Mouse (Mus musculus) forelimb bud, embryonic 11.5 days (tissue): ENCODE data around the gene Myf5.

Experiments
- DNase-seq: peaks from one replicate; pipeline ENCODE4 v3.0.0-alpha.2; 2012; ENCODE audit warnings: low read depth, low spot score

The Myf5 gene

GRCm38 (mm10) chr10:107485870-107486269 lies at the start of gene Myf5:
Gene Myf5 (minus strand): TSS chr10:107486134.
- DNase-seq, result no peak

GRCm38 (mm10) chr10:107528758-107529157 lies 42.8 kb upstream of the Myf5 start:
- no peak for DNase-seq

- DNase-seq, result no peak
Measured at GRCm38 (mm10) chr10:107519216-107519615, 33.3 kb upstream of the Myf5 start.

- no peak for DNase-seq
Measured at GRCm38 (mm10) chr10:107516641-107517040, 30.7 kb upstream of the Myf5 start.

- DNase-seq, result no peak
Measured at GRCm38 (mm10) chr10:107514735-107515134, 28.8 kb upstream of the Myf5 start.

- DNase-seq, result no peak
Measured at GRCm38 (mm10) chr10:107506397-107506796, 20.5 kb upstream of the Myf5 start.

- no peak for DNase-seq
Measured at GRCm38 (mm10) chr10:107503430-107503829, 17.5 kb upstream of the Myf5 start.

GRCm38 (mm10) chr10:107502193-107502592 lies 16.3 kb upstream of the Myf5 start:
- DNase-seq, result no peak

GRCm38 (mm10) chr10:107499656-107500055 lies 13.7 kb upstream of the Myf5 start:
- no peak for DNase-seq

- DNase-seq, result no peak
Measured at GRCm38 (mm10) chr10:107496402-107496801, 10.5 kb upstream of the Myf5 start.

- no peak for DNase-seq
Measured at GRCm38 (mm10) chr10:107494568-107494967, 8.6 kb upstream of the Myf5 start, which contains the start of gene Myf6. Gene Myf6 (minus strand): TSS chr10:107494737.

GRCm38 (mm10) chr10:107493580-107494474 lies 7.9 kb upstream of the Myf5 start:
- no peak for DNase-seq

- DNase-seq, result no peak
Measured at GRCm38 (mm10) chr10:107492867-107493579, 7.1 kb upstream of the Myf5 start.

GRCm38 (mm10) chr10:107488654-107489315 lies 2.9 kb upstream of the Myf5 start:
- DNase-seq, result no peak

- DNase-seq, result no peak
Measured at GRCm38 (mm10) chr10:107486770-107487169, 836 bp upstream of the Myf5 start.

- no peak for DNase-seq
Measured at GRCm38 (mm10) chr10:107484050-107484449, 1.9 kb downstream of the Myf5 start.

GRCm38 (mm10) chr10:107473497-107473896 lies 12.4 kb downstream of the Myf5 start:
- DNase-seq, result no peak

GRCm38 (mm10) chr10:107471712-107472111 lies 14.2 kb downstream of the Myf5 start:
- DNase-seq, result no peak

- DNase-seq, result no peak
Measured at GRCm38 (mm10) chr10:107467819-107468218, 18.1 kb downstream of the Myf5 start.

- DNase-seq, result no peak
Measured at GRCm38 (mm10) chr10:107449496-107450330, 36.2 kb downstream of the Myf5 start.

- peak; percentile 34 for DNase-seq
Measured at GRCm38 (mm10) chr10:107442781-107443180, 43.2 kb downstream of the Myf5 start.
